11 mouse cellular contexts compared by ENCODE assay signal in the genomic region with DNA sequence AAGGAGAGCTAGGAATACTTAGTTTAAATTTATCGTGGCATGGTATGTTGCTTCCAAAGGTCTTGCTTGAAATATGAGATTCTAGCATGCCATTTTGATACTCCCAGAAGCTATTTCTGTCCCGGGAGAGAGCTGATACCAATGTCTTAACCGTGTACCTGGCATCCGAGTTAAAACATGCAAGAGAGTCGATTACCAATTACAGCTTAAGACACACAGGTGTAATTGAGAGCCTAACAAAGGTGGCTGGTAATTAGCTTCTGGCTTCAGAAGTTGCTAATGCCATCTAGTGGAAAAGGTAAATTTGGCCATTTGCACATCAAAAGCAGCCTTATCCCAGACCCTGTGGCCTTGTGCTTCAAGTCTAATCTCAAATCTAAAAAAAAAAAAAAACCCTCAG.
DNase-seq lines count a peak whose midpoint lies in the region; ATAC-seq and TF ChIP-seq lines count a peak whose summit lies in the region.
"Had no signal": no experiment of that assay in that cellular context is flagged by ENCODE, and none has a peak within 500 bp of the region (broad histone marks: within the 10 kb centered on the region; RNA-seq: fewer than 3 reads in every experiment).

No protein-coding gene starts in this region.

- no peak overlapping the region for H3K9ac ChIP-seq in heart, embryonic 11.5 days (ENCODE audit: low read depth, low read length)
- no peak overlapping the region for H3K9ac ChIP-seq in kidney, postnatal 0 days (ENCODE audit: low read depth, low read length)
- H3K9ac ChIP-seq in embryonic facial prominence, embryonic 13.5 days, result no peak overlapping the region
- H3K9ac ChIP-seq: liver, embryonic 12.5 days had no signal

- no peaks in the 10 kb centered on the region for H3K4me1 ChIP-seq in heart, embryonic 11.5 days (ENCODE audit: control insufficient read depth, insufficient read depth, low read length)
- H3K4me1 ChIP-seq in kidney, postnatal 0 days (replicated peaks; ENCODE audit: insufficient read depth, low read length), result no peaks in the 10 kb centered on the region
- peaks cover 10% of the 10 kb centered on the region for H3K4me1 ChIP-seq in embryonic facial prominence, embryonic 13.5 days
- H3K4me1 ChIP-seq: liver, embryonic 12.5 days; megakaryocyte, embryonic 14.5 days had no signal

- H3K27me3 ChIP-seq in heart, embryonic 11.5 days (ENCODE audit: control insufficient read depth, insufficient read depth, low read length), result no peaks in the 10 kb centered on the region
- H3K27me3 ChIP-seq in kidney, postnatal 0 days (ENCODE audit: insufficient read depth, low read length), result no peaks in the 10 kb centered on the region
- no peaks in the 10 kb centered on the region for H3K27me3 ChIP-seq in embryonic facial prominence, embryonic 13.5 days
- H3K27me3 ChIP-seq: liver, embryonic 12.5 days; megakaryocyte, embryonic 14.5 days had no signal

- whole genome bisulfite sequencing in heart, embryonic 11.5 days (ENCODE audit: insufficient replicate concordance), result 29% methylated on average over 5 of the region's 5 CpGs
- WGBS in kidney, postnatal 0 days, result 14% methylated on average over 5 of the region's 5 CpGs
- WGBS in embryonic facial prominence, embryonic 13.5 days, result 9% methylated on average over 5 of the region's 5 CpGs

- H3K36me3 ChIP-seq in heart, embryonic 11.5 days (ENCODE audit: control insufficient read depth, insufficient read depth, low read length), result no peaks in the 10 kb centered on the region
- H3K36me3 ChIP-seq in kidney, postnatal 0 days (ENCODE audit: insufficient read depth, low read length), result no peaks in the 10 kb centered on the region
- H3K36me3 ChIP-seq in embryonic facial prominence, embryonic 13.5 days, result no peaks in the 10 kb centered on the region
- H3K36me3 ChIP-seq: liver, embryonic 12.5 days had no signal

- intact Hi-C loops in heart, postnatal 25 days (cut with DNase I), result no loop called here
- intact Hi-C loops in left cerebral cortex, postnatal 4 days (cut with DNase I), result no loop called here

- H3K4me3 ChIP-seq in heart, embryonic 11.5 days (ENCODE audit: low read depth, low read length), result no peak overlapping the region
- no peak overlapping the region for H3K4me3 ChIP-seq in kidney, postnatal 0 days (replicated peaks; ENCODE audit: low read depth, low read length)
- H3K4me3 ChIP-seq in embryonic facial prominence, embryonic 13.5 days, result no peak overlapping the region
- H3K4me3 ChIP-seq: liver, embryonic 12.5 days; megakaryocyte, embryonic 14.5 days had no signal

- no peaks in the 10 kb centered on the region for H3K9me3 ChIP-seq in heart, embryonic 11.5 days (replicated peaks; ENCODE audit: control insufficient read depth, low read length)
- H3K9me3 ChIP-seq in kidney, postnatal 0 days (replicated peaks; ENCODE audit: low read length), result no peaks in the 10 kb centered on the region
- H3K9me3 ChIP-seq in embryonic facial prominence, embryonic 13.5 days, result no peaks in the 10 kb centered on the region
- H3K9me3 ChIP-seq: liver, embryonic 12.5 days; megakaryocyte, embryonic 14.5 days had no signal

- peak; percentile 52 for TF ChIP-seq CTCF in kidney, postnatal 0 days (IDR thresholded peaks at IDR 0.05; ENCODE audit: low read depth)

- DNase-seq in heart, postnatal 25 days (ENCODE audit: low spot score), result no peak
- DNase-seq in kidney, postnatal 0 days (ENCODE audit: low spot score), result peak; percentile 54
- no peak for DNase-seq in kidney, postnatal 10 days
- DNase-seq in ES-CJ7 (ENCODE audit: low read depth, low spot score), result peak; percentile 26
- no peak for DNase-seq in left cerebral cortex, postnatal 4 days
- DNase-seq: adrenal gland, postnatal 10 days had no signal

- H3K27ac ChIP-seq in heart, embryonic 11.5 days (ENCODE audit: low read depth, low read length), result no peak overlapping the region
- no peak overlapping the region for H3K27ac ChIP-seq in kidney, postnatal 0 days
- H3K27ac ChIP-seq in embryonic facial prominence, embryonic 13.5 days, result no peak overlapping the region

- peak overlapping the region; percentile 25 for H3K4me2 ChIP-seq in heart, embryonic 11.5 days
- H3K4me2 ChIP-seq in kidney, postnatal 0 days (ENCODE audit: low read length), result peak overlapping the region; percentile 23
- peak overlapping the region; percentile 35 for H3K4me2 ChIP-seq in embryonic facial prominence, embryonic 13.5 days

- ATAC-seq in heart, embryonic 11.5 days (replicated peaks; ENCODE audit: insufficient number of reproducible peaks, low FRiP score, low TSS enrichment), result no peak
- no peak for ATAC-seq in kidney, postnatal 0 days (replicated peaks; ENCODE audit: low FRiP score, low read depth)
- ATAC-seq in embryonic facial prominence, embryonic 13.5 days (ENCODE audit: insufficient number of reproducible peaks, insufficient read depth, low FRiP score, low TSS enrichment, low read depth), result no peak
- ATAC-seq in CD4-positive, CD25-positive, alpha-beta regulatory T cell, adult 4 months, result no peak

Comparison
In these comparisons a context has a peak if more than half of its experiments do, and no peak if none do; other contexts are left out.
1. DNase-seq: peak in kidney, postnatal 0 days (single experiment) and ES-CJ7 (single experiment); none in heart, postnatal 25 days (single experiment), kidney, postnatal 10 days (single experiment) and left cerebral cortex, postnatal 4 days (single experiment).
2. Peak in every context shown above with its lines, with median percentiles within 50 percentile points of each other: H3K4me2 ChIP-seq.